Mouse (Mus musculus): ENCODE measurements at regions not wholly inside any gene's neighbourhood (a gene's known extent, or its start where the extent isn't known, plus 50 kb on each side); places are given as distances from the start of the nearest gene placed in this dataset.

DNA sequence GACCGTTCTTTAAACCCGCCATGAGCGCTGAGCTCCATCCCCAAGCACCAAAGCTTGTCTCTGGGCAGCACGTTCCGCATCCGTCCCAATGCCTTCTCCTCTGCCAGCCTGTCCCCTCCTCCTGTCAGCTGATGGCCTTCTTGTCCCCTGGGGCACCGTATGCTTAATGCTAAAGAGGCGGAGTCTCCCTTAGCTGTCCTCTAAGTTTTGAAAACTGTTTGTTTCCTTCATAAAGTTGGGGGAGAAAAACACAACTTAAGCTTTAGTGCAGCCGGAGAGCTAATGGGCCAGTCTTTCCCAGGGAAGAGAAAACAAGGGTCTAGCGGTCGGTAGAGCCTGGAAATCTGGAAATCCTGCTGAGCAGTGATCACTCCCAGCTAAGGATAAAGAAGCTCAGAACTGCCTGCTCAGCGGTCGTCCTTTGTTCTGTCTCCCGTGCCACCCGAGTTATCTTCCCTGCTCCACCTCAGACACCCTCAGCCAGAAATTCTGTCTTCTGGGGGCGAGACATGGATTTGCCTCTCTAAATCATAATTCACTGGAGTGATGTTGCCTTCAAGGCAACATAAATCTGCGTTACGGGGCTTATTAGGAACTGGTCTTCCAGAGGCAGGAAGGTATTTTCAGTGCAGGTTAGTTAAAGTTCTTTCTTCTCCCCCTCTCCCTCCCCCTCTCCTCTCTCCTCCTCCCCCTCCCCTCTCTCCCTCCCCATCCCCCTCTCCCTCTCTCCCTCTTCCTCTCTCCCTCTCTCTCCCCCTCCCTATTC, 117.0 kb upstream of the Dlg1 start:
- TF ChIP-seq GATA1 (IDR thresholded peaks at IDR 0.05; ENCODE audit: low read length), result no peak

DNA sequence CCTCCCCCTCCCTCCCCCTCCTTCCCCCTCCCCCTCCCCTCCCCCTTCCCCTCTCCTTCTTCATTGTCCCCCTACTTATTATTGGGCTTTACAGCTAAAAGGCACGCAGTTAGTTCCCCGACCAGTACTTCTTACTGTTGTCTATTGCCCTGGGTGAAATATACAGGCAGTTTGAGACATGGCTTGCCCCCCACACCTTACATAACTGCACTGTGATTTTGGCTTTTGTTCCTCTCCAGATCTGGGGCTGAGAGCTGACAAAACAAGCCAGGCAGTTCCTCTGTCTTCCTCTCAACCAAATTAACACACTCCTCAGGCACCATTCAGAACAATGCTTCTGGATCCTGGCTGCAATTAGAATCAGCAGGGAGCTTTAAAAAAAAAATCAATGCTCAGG, 116.4 kb upstream of the Dlg1 start:
- no peak for TF ChIP-seq GATA1 (IDR thresholded peaks at IDR 0.05; ENCODE audit: low read length)

DNA sequence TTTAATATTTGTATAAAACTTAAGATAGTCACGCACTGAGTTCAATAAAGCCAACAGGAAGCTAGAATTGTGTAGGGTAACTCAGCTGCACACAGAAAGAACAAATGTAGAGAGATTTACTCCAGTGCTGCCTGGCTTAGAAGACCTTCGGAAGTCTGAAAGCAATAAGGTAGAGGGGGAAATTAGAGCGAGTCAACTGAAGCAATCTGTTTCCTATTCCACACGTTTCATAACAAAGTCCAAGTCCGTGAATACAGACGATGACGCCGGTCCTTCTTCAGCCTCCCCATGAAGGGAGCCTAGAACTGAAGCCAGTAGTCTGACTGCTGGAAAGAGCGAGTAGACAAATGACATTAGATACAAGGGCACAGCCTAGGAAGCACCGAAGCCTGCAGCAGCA, 115.9 kb upstream of the Dlg1 start:
- no peak for TF ChIP-seq GATA1 (IDR thresholded peaks at IDR 0.05; ENCODE audit: low read length)

DNA sequence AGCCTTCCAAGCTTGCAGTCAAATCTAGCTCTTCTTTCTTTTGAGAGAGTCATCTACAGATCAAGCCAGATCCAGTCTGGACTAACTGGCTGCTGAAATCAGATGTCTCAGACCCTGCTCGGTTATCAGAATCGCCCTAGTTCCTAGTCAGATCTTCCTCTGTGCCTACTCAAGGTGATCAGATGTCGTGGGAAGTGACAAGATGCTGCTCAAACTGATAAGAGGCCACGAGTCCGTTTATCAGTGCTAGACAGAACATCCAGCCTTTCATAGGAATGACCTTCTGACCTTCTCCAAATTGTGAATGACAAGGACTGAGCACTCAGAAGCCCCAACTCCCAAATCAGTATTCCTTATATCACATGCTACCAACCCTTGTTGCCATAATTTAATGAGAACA, 113.3 kb upstream of the Dlg1 start:
- no peak for TF ChIP-seq GATA1 (IDR thresholded peaks at IDR 0.05; ENCODE audit: low read length)

DNA sequence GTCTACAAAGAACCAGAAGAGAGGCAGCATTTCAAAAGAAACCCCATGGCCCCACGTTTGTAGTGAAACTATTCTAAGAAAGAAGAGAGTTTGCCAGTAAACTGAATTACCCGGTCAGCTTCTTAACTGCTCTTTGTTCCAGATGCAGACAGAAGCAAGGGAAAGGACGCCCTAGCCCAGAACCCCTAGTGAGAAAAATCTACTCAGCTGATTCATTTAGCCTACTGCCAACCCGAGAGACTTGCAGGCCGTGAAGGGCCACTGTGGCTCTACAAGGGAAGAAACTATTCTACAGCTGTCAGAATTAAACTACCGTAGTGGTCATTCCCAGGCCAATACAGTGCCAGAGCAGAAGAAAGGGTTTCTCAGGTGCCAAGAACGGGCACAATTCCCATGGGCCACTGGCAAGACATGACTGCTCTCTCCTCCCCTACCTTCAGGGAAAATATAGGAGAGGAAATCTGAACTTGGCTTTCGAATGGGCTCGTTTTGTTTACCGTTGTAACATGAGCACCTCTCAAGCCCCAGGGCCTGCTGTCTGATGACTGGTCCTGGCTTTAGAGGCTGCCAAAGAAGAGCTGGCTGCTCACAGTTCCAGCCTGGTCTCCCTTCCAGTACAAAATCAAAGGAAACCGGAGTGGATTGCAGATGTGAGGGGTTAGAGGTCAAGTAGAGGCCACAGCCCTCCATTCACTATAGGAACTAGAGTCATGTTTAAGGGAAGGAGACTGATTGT, 111.7 kb upstream of the Dlg1 start:
- TF ChIP-seq GATA1 (IDR thresholded peaks at IDR 0.05; ENCODE audit: low read length), result no peak

DNA sequence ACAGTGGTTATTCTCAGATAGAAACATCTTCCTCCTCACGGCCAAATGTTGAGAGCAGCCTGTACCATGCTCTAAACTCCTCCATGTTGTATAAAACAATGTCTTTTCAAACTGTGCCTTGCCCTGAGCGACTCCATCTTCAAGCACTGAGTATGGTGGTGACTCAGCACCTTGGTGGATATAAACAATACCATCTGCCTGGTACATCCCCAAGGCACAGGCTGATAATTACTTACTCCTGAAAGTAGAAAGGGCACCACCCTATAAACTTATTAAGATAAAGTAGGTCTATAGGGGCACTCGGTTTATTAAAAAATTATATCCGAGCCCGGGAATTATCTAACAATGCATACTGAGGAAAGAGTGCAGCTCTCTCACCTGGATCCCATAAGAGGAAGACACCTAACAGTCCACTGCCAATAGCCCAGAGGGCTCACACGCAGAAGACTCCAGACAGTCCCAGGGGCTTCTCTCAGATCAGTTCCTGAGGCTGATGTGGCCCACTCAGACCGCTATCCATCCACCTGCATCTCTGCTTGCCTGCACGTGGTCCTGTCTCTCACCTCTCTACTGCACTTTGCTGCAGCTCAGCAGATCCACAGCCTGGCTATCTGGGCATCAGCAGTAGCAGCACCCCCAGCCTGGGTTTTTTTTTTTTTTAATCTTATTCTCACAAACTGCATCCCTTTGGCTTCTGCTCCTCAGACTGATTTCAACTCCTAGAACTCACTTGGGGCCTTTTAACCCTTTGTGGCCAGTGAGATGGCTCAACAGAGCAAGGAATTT, 109.7 kb upstream of the Dlg1 start:
- no peak for TF ChIP-seq GATA1 (IDR thresholded peaks at IDR 0.05; ENCODE audit: low read length)

DNA sequence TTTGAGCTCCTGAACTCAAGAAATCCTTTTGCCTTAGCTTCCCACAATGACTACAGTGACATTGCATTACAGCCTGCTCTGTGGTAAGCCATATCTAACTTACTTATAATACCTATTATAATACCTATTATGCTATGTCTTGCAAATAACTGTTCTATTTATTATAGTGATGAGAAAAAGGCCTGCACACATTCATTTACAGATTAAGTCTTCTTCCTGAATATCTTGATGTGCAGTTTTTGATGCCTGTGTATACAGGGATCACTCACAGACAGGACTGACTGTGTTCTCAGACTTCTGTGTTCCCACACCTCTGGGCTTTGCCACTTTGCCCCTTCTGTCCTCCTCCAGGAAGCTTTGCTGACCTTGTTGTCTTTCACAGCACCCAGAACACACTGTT, 102.8 kb upstream of the Dlg1 start:
- TF ChIP-seq GATA1 (IDR thresholded peaks at IDR 0.05; ENCODE audit: low read length), result no peak

DNA sequence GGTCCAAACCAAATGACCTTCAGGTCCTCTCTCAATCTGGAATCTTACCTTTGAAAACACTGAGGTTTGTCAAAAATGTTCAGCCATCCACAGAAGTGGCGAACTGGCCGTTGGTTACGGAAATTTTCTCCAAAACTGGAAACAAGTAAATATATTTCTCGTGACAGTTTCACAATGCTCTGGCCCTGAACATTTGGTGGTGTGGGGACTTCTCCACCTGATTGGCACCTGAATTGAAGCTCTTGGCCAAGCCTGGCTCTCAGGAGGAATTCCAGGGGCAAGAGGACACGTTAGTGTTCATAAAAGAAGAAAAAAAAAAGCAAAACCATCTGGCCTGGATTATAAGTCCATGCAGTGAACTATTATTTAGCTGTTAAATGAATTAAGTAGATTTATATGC, 98.3 kb upstream of the Dlg1 start:
- no peak for TF ChIP-seq GATA1 (IDR thresholded peaks at IDR 0.05; ENCODE audit: low read length)

DNA sequence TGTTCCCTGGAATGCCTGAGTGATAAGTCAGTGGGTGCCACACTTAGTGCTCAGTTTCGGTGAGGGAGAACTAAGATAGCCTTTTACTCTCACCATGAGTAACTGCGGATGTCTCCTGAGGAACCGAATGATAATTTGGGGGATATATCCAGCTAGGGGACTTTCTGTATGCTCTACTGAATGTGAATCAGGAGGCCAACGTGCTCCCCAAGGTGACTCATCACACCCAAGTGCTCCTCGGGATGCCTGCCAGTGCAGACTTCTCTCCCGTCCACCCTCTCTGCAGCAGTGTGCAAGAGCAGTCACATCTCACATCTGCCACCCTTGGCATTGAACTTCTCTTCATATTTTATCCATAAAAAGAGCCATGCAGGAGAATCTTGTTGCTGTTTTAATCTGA, 94.9 kb upstream of the Dlg1 start:
- TF ChIP-seq GATA1 (IDR thresholded peaks at IDR 0.05; ENCODE audit: low read length), result no peak

DNA sequence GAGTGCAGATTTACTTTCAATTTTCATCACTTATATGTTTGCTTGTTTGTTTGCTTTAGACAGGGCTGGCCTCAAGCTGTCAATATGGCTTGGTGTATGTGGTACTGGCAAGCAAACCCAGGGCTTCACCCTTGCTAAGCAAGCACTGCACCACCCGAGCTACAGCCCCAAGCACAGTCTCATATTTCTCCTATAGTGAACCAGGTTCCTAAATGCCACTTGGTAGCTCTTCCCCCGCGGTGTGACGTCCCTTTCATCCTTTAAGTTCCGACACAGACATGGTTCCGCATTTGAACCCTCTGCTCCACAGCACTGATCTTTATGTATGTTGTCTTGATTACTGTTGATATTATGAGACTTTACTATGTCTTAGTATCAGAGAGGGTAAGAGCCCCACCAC, 93.4 kb upstream of the Dlg1 start:
- TF ChIP-seq GATA1 (IDR thresholded peaks at IDR 0.05; ENCODE audit: low read length), result no peak

DNA sequence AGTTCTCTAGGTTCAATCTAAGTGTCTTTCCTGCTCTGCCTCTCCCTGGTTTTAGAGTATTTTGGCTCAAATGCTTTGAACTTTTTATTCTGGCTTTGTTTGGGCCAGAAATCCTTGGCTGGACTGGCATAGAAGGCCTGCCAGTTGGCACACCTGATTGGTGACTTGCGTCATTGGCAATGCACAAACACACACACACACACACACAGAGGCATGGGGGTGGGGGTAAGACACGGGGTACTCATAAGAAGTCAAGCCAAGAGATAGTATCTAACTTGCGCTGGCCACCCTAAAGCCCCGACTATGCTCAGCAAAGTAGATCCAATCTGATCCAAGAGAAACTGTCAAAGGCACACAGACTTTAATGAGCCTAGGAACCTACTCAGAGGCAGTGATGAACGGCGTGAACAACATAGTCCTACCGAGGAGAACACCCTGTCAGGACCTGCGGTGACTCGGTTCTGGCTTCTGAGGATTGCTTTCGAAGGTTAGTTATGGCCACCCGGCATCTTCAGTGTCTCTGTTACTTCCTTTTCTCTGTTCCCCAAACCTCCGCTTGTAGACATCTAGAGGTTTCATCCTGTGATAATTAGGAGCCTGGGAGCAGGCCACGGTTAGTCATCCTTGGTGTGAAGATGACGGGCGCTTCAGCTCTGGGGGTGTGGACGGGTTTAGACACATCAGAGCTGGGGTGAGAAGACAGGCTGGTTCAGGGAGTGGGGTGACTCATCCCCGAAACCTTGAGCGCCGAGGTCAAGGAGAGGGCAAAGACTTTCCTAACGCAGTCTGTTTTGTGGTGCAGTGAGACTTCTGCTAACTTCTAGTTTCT, 92.7 kb upstream of the Dlg1 start:
- TF ChIP-seq GATA1 (IDR thresholded peaks at IDR 0.05; ENCODE audit: low read length), result no peak

DNA sequence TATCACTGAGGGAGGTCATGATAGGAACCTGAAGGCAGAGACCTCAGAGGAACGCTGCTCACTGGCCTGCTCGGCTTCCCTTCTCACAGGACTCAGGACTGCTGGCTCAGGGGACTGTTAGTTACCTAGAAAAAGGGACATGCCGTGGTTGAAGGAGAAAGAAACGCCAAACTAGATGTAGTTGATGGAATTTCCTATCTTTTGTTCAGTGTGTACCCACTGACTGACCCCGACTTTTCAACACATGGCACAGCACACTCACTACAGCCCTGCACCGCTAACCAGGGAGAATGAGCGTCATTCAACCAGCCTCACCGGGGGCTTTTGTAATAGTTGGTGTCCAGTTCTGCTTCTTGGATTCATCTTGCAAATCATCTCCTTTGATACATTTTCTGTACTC, 86.8 kb upstream of the Dlg1 start:
- no peak for TF ChIP-seq GATA1 (IDR thresholded peaks at IDR 0.05; ENCODE audit: low read length)

DNA sequence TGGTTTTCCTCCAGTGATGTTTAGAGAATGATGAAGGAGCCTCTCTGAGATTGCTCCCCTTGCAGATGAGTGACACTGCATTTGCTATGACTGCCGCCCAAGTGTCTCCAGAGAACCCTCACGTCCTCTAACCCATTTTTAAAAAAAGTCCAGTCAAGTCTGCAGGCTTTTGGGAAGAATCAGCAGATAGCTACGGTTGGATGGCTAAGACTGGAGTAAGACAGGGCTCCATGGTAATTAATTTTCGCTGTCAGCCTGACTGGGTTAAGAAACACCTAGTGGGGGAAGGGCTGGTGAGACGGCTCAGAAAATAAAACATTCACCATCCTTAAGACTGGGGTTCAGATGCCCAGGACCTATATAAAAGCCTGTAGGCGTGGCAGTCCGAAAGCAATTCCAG, 85.9 kb upstream of the Dlg1 start:
- no peak for TF ChIP-seq GATA1 (IDR thresholded peaks at IDR 0.05; ENCODE audit: low read length)

DNA sequence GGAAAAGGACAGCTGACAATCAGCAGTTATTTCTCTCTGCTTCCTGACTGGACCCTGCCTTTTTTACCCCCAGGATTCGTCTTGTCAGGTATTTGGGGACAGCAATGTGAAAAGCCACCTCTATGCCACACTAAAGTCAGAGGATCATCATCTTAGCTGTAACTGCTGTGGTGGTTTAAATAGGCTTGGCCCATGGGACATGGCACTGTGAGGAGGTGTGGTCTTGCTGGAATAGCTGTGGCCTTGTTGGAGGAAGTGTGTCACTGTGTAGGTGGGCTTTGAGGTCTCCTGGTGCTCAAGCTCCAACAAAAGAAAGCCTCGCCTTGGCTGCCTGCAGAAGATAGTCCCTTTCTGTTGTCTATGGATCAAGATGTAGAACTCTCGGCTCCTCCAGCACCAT, 83.9 kb upstream of the Dlg1 start:
- TF ChIP-seq GATA1 (IDR thresholded peaks at IDR 0.05; ENCODE audit: low read length), result no peak

DNA sequence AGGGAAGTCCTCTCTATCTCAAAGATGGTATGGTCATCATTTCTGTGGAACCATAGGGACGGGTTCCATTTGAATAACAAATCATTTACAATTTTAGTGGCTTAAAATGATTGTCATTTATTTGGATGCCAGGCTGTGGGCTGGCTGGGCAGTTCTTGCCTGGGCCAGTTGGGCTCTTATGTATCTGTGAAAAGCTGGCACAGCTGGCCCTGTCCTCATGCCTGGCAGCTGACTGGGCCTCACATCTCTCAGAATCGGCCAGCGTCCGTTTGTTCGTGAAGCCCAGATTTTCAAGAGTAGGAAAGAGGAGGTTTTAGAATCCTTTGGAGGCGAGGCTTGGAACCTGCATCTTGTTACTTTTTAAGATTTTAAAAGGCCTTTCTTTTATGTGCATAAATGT, 82.5 kb upstream of the Dlg1 start:
- no peak for TF ChIP-seq GATA1 (IDR thresholded peaks at IDR 0.05; ENCODE audit: low read length)

DNA sequence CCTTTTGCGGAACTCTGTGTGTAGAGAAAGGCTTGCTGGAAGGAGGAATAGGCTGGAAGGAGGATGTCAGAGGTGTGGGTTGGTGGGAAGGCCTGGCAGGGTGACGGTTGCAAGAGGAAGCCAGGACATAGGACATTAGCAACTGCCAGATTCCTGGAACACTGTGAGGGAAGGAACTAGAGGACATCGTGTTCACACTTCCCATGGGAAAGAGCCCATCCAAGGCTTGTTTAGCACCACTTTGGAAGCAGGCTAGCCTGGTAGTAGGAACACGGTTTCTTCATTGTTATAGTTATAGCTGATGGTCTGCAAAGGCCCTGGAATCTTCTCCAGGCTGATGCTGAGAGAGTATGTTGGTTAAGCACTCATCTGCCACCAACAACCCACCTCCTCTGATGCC, 80.4 kb upstream of the Dlg1 start:
- no peak for TF ChIP-seq GATA1 (IDR thresholded peaks at IDR 0.05; ENCODE audit: low read length)

Measured in G1E-ER4 (cell line).